Mouse (Mus musculus): Measurements from ENCODE around the gene Timm8a1. TPM values are rescaled to one million over a fixed set of nuclear protein-coding genes. Genes with fewer than 3 reads are reported as not detected.
A peak's percentile ranks its signal among the peaks of the same experiment; 100 is the strongest.
"Not testable (repeated sequence)": the region's sequence is repeated elsewhere in the genome, so short reads cannot be mapped to it uniquely, and the experiment has no call there.

Timm8a1 gene
- polyA plus RNA-seq, 1 experiment from 2014 or later = 38.1 TPM

GRCm38 (mm10) chrX:134566536-134567222, 25.0 kb upstream of the Timm8a1 start:
- Histone ChIP-seq H3K27ac (no peak overlapping the region), H3K9ac (no peak overlapping the region), H3K4me2 (no peak overlapping the region), H3K4me1 (no peaks in the 10 kb centered on the region), H3K36me3 (replicated peaks) (no peaks in the 10 kb centered on the region), H3K4me3 (no peak overlapping the region), H3K27me3 (replicated peaks) (no peaks in the 10 kb centered on the region), H3K9me3 (no peaks in the 10 kb centered on the region)
- ATAC-seq (replicated peaks) = no peak
- WGBS = 86% methylated on average over 8 of the region's 8 CpGs

GRCm38 (mm10) chrX:134564326-134564725, 22.7 kb upstream of the Timm8a1 start:
- ATAC-seq (replicated peaks) = no peak
- Histone ChIP-seq H3K4me2 (no peak overlapping the region), H3K9me3 (no peaks in the 10 kb centered on the region), H3K4me1 (no peaks in the 10 kb centered on the region), H3K4me3 (no peak overlapping the region), H3K36me3 (replicated peaks) (no peaks in the 10 kb centered on the region), H3K27me3 (replicated peaks) (no peaks in the 10 kb centered on the region), H3K27ac (no peak overlapping the region), H3K9ac (no peak overlapping the region)
- 88% methylated on average over 4 of the region's 4 CpGs for WGBS

DNA sequence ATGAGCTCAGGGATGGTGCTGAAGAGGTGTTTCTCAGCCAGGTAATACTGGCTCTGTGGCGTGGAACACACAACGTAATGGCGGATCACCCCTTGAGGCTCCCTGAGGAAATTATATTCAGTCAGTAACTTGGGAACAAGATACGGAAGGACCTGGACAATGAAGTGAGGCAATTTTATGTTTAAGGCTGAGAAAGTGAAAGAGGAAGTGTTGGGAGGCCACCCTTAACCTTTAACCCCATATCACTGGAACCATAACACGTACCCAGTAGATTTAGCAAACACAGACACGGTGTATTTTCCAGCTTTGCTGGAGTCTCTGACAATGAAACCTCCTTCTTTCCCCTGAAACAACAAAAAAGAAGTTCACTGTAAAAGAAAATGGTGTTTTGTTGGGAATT, 12.8 kb upstream of the Timm8a1 start:
- Histone ChIP-seq H3K4me1 (no peaks in the 10 kb centered on the region), H3K4me2 (no peak overlapping the region), H3K9ac (no peak overlapping the region), H3K36me3 (replicated peaks) (no peaks in the 10 kb centered on the region), H3K9me3 (no peaks in the 10 kb centered on the region), H3K27me3 (replicated peaks) (no peaks in the 10 kb centered on the region), H3K4me3 (no peak overlapping the region), H3K27ac (no peak overlapping the region)
- WGBS = 83% methylated on average over 6 of the region's 6 CpGs
- no peak for ATAC-seq (replicated peaks)

DNA sequence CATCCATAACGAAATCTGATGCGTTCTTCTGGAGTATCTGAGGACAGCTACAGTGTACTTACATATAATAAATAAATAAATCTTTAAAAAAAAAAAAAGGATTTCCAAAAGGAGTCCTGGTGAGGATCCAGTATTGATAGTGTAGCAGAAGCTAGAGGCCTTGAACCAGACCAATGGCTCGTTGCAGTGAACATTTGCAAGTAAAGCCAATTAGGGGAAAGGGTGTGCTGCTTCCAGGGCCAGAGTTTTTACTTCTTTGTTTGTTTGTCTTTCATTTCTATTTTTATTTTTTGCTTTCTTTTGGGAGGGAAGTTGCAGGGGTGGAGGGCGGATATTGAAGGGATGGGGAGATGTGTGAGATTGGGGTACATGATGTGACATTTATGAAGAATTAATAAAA, 11.7 kb upstream of the Timm8a1 start:
- H3K4me1 ChIP-seq = no peaks in the 10 kb centered on the region
- H3K36me3 ChIP-seq (replicated peaks) = no peaks in the 10 kb centered on the region
- no peak for ATAC-seq (replicated peaks)
- H3K27ac ChIP-seq = no peak overlapping the region
- H3K9ac ChIP-seq = no peak overlapping the region
- no peak overlapping the region for H3K4me3 ChIP-seq
- H3K27me3 ChIP-seq (replicated peaks) = no peaks in the 10 kb centered on the region
- 87% methylated on average over 4 of the region's 4 CpGs for whole genome bisulfite sequencing
- no peak overlapping the region for H3K4me2 ChIP-seq
- H3K9me3 ChIP-seq = no peaks in the 10 kb centered on the region

DNA sequence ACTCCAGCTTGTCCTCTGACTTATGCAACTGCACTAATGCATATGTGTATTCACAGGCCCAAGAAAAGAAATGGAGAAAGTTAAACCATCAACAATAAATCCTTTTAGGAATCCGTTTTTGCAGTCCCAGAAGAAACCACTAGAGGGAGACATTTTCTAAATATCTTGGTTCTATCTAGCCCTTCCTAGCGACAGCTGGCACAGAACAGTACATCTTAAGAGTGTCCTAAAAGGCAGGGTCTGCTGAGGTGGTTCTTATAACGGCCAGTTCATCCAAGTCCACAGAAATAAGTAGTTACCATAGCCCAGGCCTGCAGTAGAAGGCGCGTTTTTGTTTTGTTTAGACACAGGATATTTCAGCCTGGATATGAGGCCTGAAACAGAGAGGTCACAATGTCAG, 9.2 kb upstream of the Timm8a1 start:
- H3K36me3 ChIP-seq (replicated peaks) = no peaks in the 10 kb centered on the region
- no peak overlapping the region for H3K4me2 ChIP-seq
- ATAC-seq (replicated peaks) = no peak
- H3K27me3 ChIP-seq (replicated peaks) = no peaks in the 10 kb centered on the region
- H3K9me3 ChIP-seq = no peaks in the 10 kb centered on the region
- no peaks in the 10 kb centered on the region for H3K4me1 ChIP-seq
- H3K27ac ChIP-seq = no peak overlapping the region
- no peak overlapping the region for H3K4me3 ChIP-seq
- H3K9ac ChIP-seq = no peak overlapping the region
- WGBS = 20% methylated on average over 5 of the region's 5 CpGs

GRCm38 (mm10) chrX:134547330-134547729, 5.7 kb upstream of the Timm8a1 start:
- no peak for ATAC-seq (replicated peaks)
- 89% methylated on average over 4 of the region's 4 CpGs for WGBS
- H3K4me2 ChIP-seq = no peak overlapping the region
- H3K27me3 ChIP-seq (replicated peaks) = no peaks in the 10 kb centered on the region
- H3K4me1 ChIP-seq = no peaks in the 10 kb centered on the region
- no peaks in the 10 kb centered on the region for H3K9me3 ChIP-seq
- no peaks in the 10 kb centered on the region for H3K36me3 ChIP-seq (replicated peaks)
- no peak overlapping the region for H3K27ac ChIP-seq
- no peak overlapping the region for H3K9ac ChIP-seq
- H3K4me3 ChIP-seq = no peak overlapping the region

DNA sequence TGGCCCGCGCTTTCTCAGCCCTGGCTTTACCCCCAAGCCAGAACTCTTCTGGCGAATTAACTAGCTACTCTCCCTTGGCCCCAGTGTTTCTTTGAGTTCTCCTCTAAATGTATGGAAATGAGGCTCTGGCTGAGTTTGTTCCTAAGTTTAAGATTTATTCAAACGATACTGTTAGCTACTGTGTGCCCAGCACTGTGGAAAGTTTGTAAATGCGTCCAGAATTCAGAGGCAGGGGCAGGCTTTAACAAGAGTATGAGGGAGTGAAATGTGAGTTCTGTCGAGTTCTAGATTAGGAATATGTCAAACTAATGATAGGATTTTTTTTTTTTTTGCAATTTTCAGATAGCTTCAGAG, 267 bp upstream of the Timm8a1 start:
- Histone ChIP-seq H3K27me3 (replicated peaks) (no peaks in the 10 kb centered on the region), H3K4me3 (peak overlapping the region; percentile 52), H3K4me2 (peak overlapping the region; percentile 68), H3K4me1 (no peaks in the 10 kb centered on the region), H3K9me3 (no peaks in the 10 kb centered on the region), H3K36me3 (replicated peaks) (no peaks in the 10 kb centered on the region), H3K27ac (no peak overlapping the region), H3K9ac (peak overlapping the region; percentile 45; the same call in 1 of the 2 replicates)
- 23% methylated on average over 6 of the region's 6 CpGs for WGBS
- no peak; the same call in 1 of the 2 replicates for ATAC-seq (replicated peaks)

DNA sequence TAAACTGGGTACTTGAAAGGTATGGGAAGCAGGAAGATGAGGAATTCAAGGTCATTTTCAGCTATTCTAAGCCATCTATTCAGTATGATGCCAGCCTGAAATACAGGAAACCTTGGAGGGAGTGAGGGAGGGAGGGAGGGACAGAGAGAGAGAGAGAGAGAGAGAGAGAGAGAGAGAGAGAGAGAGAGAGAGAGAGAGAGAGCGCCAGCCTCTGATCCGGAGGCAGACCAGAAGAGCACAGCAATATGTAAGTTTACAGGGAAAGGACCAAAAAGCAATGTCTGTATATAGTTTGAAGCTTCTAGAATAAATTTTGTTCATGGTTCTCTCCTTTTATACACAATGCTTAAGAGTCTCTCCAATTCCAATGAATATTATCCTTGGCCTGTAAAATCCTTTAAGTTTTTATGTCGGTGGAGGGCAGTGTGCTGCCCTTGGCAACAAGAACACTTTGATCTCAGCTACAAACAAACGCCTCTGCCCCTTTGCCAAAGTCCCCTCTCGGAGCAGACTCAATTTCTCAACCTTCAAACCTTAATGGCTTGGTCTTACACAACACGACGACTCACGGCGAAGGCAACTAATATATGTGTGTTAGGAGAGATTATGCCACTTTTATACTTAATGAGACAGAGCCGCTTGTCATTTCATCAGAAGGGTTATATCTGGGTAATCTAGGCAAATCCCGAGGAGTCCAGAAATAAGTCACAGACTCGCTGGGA, 1.1 kb downstream of the Timm8a1 start:
- no peak overlapping the region for H3K27ac ChIP-seq
- peak overlapping the region; percentile 68 for H3K4me2 ChIP-seq
- ATAC-seq (replicated peaks) = peak; percentile 16
- no peaks in the 10 kb centered on the region for H3K9me3 ChIP-seq
- H3K4me1 ChIP-seq = no peaks in the 10 kb centered on the region
- 32% methylated on average over 12 of the region's 12 CpGs for WGBS
- no peaks in the 10 kb centered on the region for H3K36me3 ChIP-seq (replicated peaks)
- peak overlapping the region; percentile 52 for H3K4me3 ChIP-seq
- H3K27me3 ChIP-seq (replicated peaks) = no peaks in the 10 kb centered on the region
- H3K9ac ChIP-seq = peak overlapping the region; percentile 40; the same call in 1 of the 2 replicates

- not testable (repeated sequence) for H3K36me3 ChIP-seq (replicated peaks); ATAC-seq (replicated peaks); H3K27ac ChIP-seq; H3K9me3 ChIP-seq; H3K4me2 ChIP-seq; H3K4me1 ChIP-seq; H3K9ac ChIP-seq; H3K4me3 ChIP-seq; H3K27me3 ChIP-seq (replicated peaks)
- WGBS = 90% methylated on average over 10 of the region's 10 CpGs
Observed at GRCm38 (mm10) chrX:134539795-134540194, 1.9 kb downstream of the Timm8a1 start.

DNA sequence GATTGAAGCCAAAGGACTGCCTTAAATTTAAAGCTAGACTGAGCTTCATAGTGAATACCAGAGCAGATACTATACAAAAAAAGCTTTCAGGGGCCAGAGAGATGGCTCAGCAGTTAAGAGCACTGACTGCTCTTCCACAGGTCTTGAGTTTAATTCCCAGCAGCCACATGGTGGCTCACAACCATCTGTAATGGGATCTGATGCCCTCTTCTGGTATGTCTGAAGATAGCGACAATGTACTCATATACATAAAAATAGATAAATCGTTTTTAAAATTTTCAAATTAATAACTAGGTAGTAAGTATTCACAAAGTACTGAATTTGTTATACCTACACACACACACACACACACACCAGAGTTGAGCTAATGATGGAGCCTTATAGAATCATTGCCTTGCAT, 8.3 kb downstream of the Timm8a1 start:
- 83% methylated on average over 2 of the region's 2 CpGs for WGBS
- Histone ChIP-seq H3K4me2 (no peak overlapping the region), H3K9ac (no peak overlapping the region), H3K4me3 (no peak overlapping the region), H3K9me3 (no peaks in the 10 kb centered on the region), H3K27ac (no peak overlapping the region), H3K27me3 (replicated peaks) (no peaks in the 10 kb centered on the region), H3K36me3 (replicated peaks) (no peaks in the 10 kb centered on the region), H3K4me1 (no peaks in the 10 kb centered on the region)
- ATAC-seq (replicated peaks) = no peak

GRCm38 (mm10) chrX:134525260-134525659, 16.4 kb downstream of the Timm8a1 start:
- Histone ChIP-seq H3K9ac (no peak overlapping the region), H3K27me3 (replicated peaks) (no peaks in the 10 kb centered on the region), H3K27ac (no peak overlapping the region), H3K4me1 (no peaks in the 10 kb centered on the region), H3K36me3 (replicated peaks) (no peaks in the 10 kb centered on the region), H3K9me3 (no peaks in the 10 kb centered on the region), H3K4me3 (no peak overlapping the region), H3K4me2 (no peak overlapping the region)
- WGBS = 81% methylated on average over 4 of the region's 4 CpGs
- no peak for ATAC-seq (replicated peaks)

DNA sequence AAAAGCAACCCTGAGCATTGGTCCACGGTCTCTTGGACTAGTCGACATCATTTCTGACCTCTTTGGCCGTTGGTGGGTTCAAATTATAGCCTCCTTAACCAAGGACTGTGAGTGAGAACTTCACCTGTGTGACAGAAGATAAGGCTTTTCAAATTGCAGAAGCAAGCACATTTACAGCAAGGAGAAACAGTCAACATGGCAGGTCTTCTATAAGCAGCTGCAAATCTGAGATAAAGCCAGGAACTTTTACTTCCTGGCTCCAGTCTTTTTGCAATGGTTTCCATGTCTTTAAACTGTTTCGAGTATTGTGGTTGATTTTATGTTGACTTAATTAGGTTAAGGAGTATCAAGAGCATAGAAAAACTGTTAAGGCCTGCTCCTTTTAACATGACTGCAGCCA, 17.9 kb downstream of the Timm8a1 start:
- Histone ChIP-seq H3K27ac (no peak overlapping the region), H3K36me3 (replicated peaks) (no peaks in the 10 kb centered on the region), H3K4me2 (no peak overlapping the region), H3K4me1 (no peaks in the 10 kb centered on the region), H3K9ac (no peak overlapping the region), H3K4me3 (no peak overlapping the region), H3K27me3 (replicated peaks) (no peaks in the 10 kb centered on the region), H3K9me3 (no peaks in the 10 kb centered on the region)
- WGBS = 73% methylated on average over 4 of the region's 4 CpGs
- no peak for ATAC-seq (replicated peaks)

DNA sequence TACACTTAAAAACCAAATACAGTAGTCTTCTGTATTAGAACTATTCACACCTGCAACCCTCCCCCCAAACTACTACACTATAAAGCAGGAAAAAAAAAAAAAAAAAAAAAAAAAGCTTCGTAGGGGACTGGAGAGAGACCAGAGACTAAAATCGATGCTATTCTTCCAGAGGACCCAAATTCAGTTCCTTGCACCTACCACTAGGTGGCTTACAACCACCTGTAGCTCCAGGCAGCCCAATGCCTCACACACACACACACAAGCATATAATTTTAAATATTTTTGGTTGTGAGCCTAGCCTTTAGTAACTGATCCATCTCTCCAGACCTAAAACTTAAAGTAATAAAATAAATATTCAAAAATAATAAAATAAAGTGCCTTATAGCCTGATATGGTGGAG, 32.2 kb downstream of the Timm8a1 start:
- WGBS = 13% methylated on average over 2 of the region's 2 CpGs
- no peaks in the 10 kb centered on the region for H3K9me3 ChIP-seq
- no peaks in the 10 kb centered on the region for H3K27me3 ChIP-seq (replicated peaks)
- no peaks in the 10 kb centered on the region for H3K36me3 ChIP-seq (replicated peaks)
- no peak overlapping the region for H3K4me3 ChIP-seq
- H3K4me2 ChIP-seq = no peak overlapping the region
- H3K4me1 ChIP-seq = no peaks in the 10 kb centered on the region
- H3K27ac ChIP-seq = no peak overlapping the region
- ATAC-seq (replicated peaks) = no peak
- H3K9ac ChIP-seq = no peak overlapping the region

All from midbrain, embryonic 15.5 days (tissue).